Mouse (Mus musculus): ENCODE measurements around the gene Foxred1.

GRCm38 (mm10) chr9:35192983-35193542 is 17.8 kb downstream of the Foxred1 start:
- TF ChIP-seq POLR2A (IDR thresholded peaks at IDR 0.05; ENCODE audit: low read depth, low read length) (no peak), CTCF (IDR thresholded peaks at IDR 0.05; ENCODE audit: extremely low read depth, insufficient read depth, insufficient read length, insufficient replicate concordance) (no peak)

Measured in spleen, adult 2 months (tissue).